Mouse (Mus musculus) midbrain, embryonic 10.5 days (tissue): ENCODE data around the gene Slc16a5. TPM values are rescaled to one million over a fixed set of nuclear protein-coding genes. Genes with fewer than 3 reads are reported as not detected.
"Not testable (repeated sequence)": the region's sequence is repeated elsewhere in the genome, so short reads cannot be mapped to it uniquely, and the experiment has no call there.

Experiments
- DNase-seq: peaks from one replicate; pipeline ENCODE4 v3.0.0-alpha.2; 2017; ENCODE audit warnings: low spot score
- H3K27ac ChIP-seq: fragments of 300-500 bp; sonication (generic); replicated peaks from 2 replicates; pipeline ENCODE4 v1.5.1; 2016; ENCODE audit warnings: mild to moderate bottlenecking
- H3K27me3 ChIP-seq: fragments of 300-500 bp; sonication (generic); 2 replicates; pipeline ENCODE4 v1.6.1; 2016; ENCODE audit warnings: low read depth, mild to moderate bottlenecking; ENCODE audit not compliant: poor library complexity, severe bottlenecking
- H3K36me3 ChIP-seq: fragments of 300-500 bp; sonication (generic); 2 replicates; pipeline ENCODE4 v1.6.1; 2016; ENCODE audit warnings: mild to moderate bottlenecking, moderate library complexity
- H3K4me1 ChIP-seq: fragments of 300-500 bp; sonication (generic); 2 replicates; pipeline ENCODE4 v1.6.1; 2016
- H3K4me3 ChIP-seq: fragments of 300-500 bp; sonication (generic); 2 replicates; pipeline ENCODE4 v1.5.1; 2016; ENCODE audit warnings: mild to moderate bottlenecking, moderate library complexity
- H3K9me3 ChIP-seq: fragments of 300-500 bp; sonication (generic); replicated peaks from 2 replicates; pipeline ENCODE4 v1.6.1; 2016; ENCODE audit warnings: mild to moderate bottlenecking
- WGBS: fragments of 180-500 bp; shearing (Covaris S2); methylation state at CpG from one replicate; pipeline ENCODE4 v1.1.7; 2016; 5-methylcytosine and 5-hydroxymethylcytosine counted together
- polyA plus RNA-seq: library from polyadenylated mRNA; unstranded; fragments of >200 nt; fragmentation: Nextera tagmentation; extraction: Ambion mirVana; gene quantifications from 2 replicates; pipeline ENCODE4 v1.2.1, GENCODE M21; 2016

Gene Slc16a5
- polyA plus RNA-seq, 1 experiment from 2014 or later = 0.11 TPM

- peaks cover 27% of the 10 kb centered on the region for H3K4me1 ChIP-seq
- H3K4me3 ChIP-seq = no peak overlapping the region
- DNase-seq = no peak
- no peaks in the 10 kb centered on the region for H3K36me3 ChIP-seq
- WGBS = 86% methylated on average over 7 of the region's 7 CpGs
- H3K9me3 ChIP-seq = no peaks in the 10 kb centered on the region
- H3K27me3 ChIP-seq = no peaks in the 10 kb centered on the region
- no peak overlapping the region for H3K27ac ChIP-seq
These were observed 9.9 kb upstream of the Slc16a5 start for GRCm38 (mm10) chr11:115452281-115452860.

GRCm38 (mm10) chr11:115453306-115453705, 9.0 kb upstream of the Slc16a5 start:
- no peak for DNase-seq
- H3K27me3 ChIP-seq = no peaks in the 10 kb centered on the region
- WGBS = 73% methylated on average over 4 of the region's 4 CpGs
- H3K27ac ChIP-seq = no peak overlapping the region
- H3K4me3 ChIP-seq = no peak overlapping the region
- H3K4me1 ChIP-seq = peaks cover 27% of the 10 kb centered on the region
- no peaks in the 10 kb centered on the region for H3K9me3 ChIP-seq
- no peaks in the 10 kb centered on the region for H3K36me3 ChIP-seq

- whole genome bisulfite sequencing = 86% methylated on average over 6 of the region's 6 CpGs
- not testable (repeated sequence) for H3K36me3 ChIP-seq, DNase-seq, H3K27me3 ChIP-seq, H3K4me3 ChIP-seq, H3K9me3 ChIP-seq, H3K27ac ChIP-seq
- peaks cover 12% of the 10 kb centered on the region for H3K4me1 ChIP-seq
These were observed 7.5 kb upstream of the Slc16a5 start for GRCm38 (mm10) chr11:115454822-115455221.

GRCm38 (mm10) chr11:115455619-115456018, 6.7 kb upstream of the Slc16a5 start:
- Histone ChIP-seq H3K4me1 (peaks cover 12% of the 10 kb centered on the region), H3K9me3 (no peaks in the 10 kb centered on the region), H3K27me3 (no peaks in the 10 kb centered on the region), H3K4me3 (no peak overlapping the region), H3K36me3 (no peaks in the 10 kb centered on the region), H3K27ac (no peak overlapping the region)
- no peak for DNase-seq
- 87% methylated on average over 15 of the region's 15 CpGs for WGBS

- DNase-seq = no peak
- Histone ChIP-seq H3K27me3 (no peaks in the 10 kb centered on the region), H3K36me3 (no peaks in the 10 kb centered on the region), H3K27ac (no peak overlapping the region), H3K4me1 (peaks cover 15% of the 10 kb centered on the region), H3K9me3 (no peaks in the 10 kb centered on the region), H3K4me3 (no peak overlapping the region)
- WGBS = 94% methylated on average over 5 of the region's 5 CpGs
These were observed 6.1 kb upstream of the Slc16a5 start for GRCm38 (mm10) chr11:115456182-115456581.

- no peak overlapping the region for H3K27ac ChIP-seq
- no peak for DNase-seq
- 50% methylated on average over 6 of the region's 6 CpGs for WGBS
- 0 out of 2 replicates have a peak, but pooled peaks cover 4% of the 10 kb centered on the region for H3K27me3 ChIP-seq
- peaks cover 15% of the 10 kb centered on the region for H3K4me1 ChIP-seq
- H3K4me3 ChIP-seq = no peak overlapping the region
- no peaks in the 10 kb centered on the region for H3K36me3 ChIP-seq
- no peaks in the 10 kb centered on the region for H3K9me3 ChIP-seq
These were observed 4.9 kb upstream of the Slc16a5 start for GRCm38 (mm10) chr11:115457405-115457804.

- peaks cover 15% of the 10 kb centered on the region for H3K4me1 ChIP-seq
- no peak for DNase-seq
- H3K36me3 ChIP-seq = no peaks in the 10 kb centered on the region
- 0 out of 2 replicates have a peak, but pooled peaks cover 10% of the 10 kb centered on the region for H3K27me3 ChIP-seq
- H3K27ac ChIP-seq = no peak overlapping the region
- H3K4me3 ChIP-seq = no peak overlapping the region
- WGBS = 16% methylated on average over 8 of the region's 8 CpGs
- no peaks in the 10 kb centered on the region for H3K9me3 ChIP-seq
These were observed 1.3 kb upstream of the Slc16a5 start for GRCm38 (mm10) chr11:115460976-115461375.

- Histone ChIP-seq H3K4me3 (no peak overlapping the region), H3K36me3 (no peaks in the 10 kb centered on the region), H3K4me1 (peaks cover 18% of the 10 kb centered on the region), H3K27me3 (0 out of 2 replicates have a peak, but pooled peaks cover 10% of the 10 kb centered on the region), H3K9me3 (no peaks in the 10 kb centered on the region), H3K27ac (no peak overlapping the region; the same call in 1 of the 2 replicates)
- 78% methylated on average over 5 of the region's 5 CpGs for WGBS
- DNase-seq = no peak
These were observed 430 bp upstream of the Slc16a5 start for GRCm38 (mm10) chr11:115461846-115462242.

GRCm38 (mm10) chr11:115463397-115463796, 1.1 kb downstream of the Slc16a5 start:
- 83% methylated on average over 11 of the region's 11 CpGs for WGBS
- H3K27ac ChIP-seq = no peak overlapping the region

GRCm38 (mm10) chr11:115464851-115465250, 2.6 kb downstream of the Slc16a5 start:
- Histone ChIP-seq H3K27me3 (0 out of 2 replicates have a peak, but pooled peaks cover 10% of the 10 kb centered on the region), H3K9me3 (no peaks in the 10 kb centered on the region), H3K27ac (no peak overlapping the region), H3K36me3 (no peaks in the 10 kb centered on the region), H3K4me1 (peaks cover 16% of the 10 kb centered on the region), H3K4me3 (no peak overlapping the region)
- WGBS = 89% methylated on average over 8 of the region's 8 CpGs
- DNase-seq = no peak

More at GRCm38 (mm10) chr11:115463397-115463796, 1.1 kb downstream of the Slc16a5 start:
- H3K9me3 ChIP-seq = no peaks in the 10 kb centered on the region
- 0 out of 2 replicates have a peak, but pooled peaks cover 10% of the 10 kb centered on the region for H3K27me3 ChIP-seq
- peaks cover 16% of the 10 kb centered on the region for H3K4me1 ChIP-seq
- no peak overlapping the region for H3K4me3 ChIP-seq
- no peak for DNase-seq
- H3K36me3 ChIP-seq = no peaks in the 10 kb centered on the region

GRCm38 (mm10) chr11:115467217-115467618, 4.9 kb downstream of the Slc16a5 start:
- Histone ChIP-seq H3K4me3 (no peak overlapping the region), H3K4me1 (peaks cover 14% of the 10 kb centered on the region), H3K9me3 (no peaks in the 10 kb centered on the region), H3K27me3 (0 out of 2 replicates have a peak, but pooled peaks cover 6% of the 10 kb centered on the region), H3K27ac (peak overlapping the region; percentile 2; the same call in 1 of the 2 replicates), H3K36me3 (no peaks in the 10 kb centered on the region)
- no peak for DNase-seq
- 56% methylated on average over 4 of the region's 4 CpGs for WGBS

- DNase-seq = no peak
- peaks cover 44% of the 10 kb centered on the region for H3K4me1 ChIP-seq
- H3K9me3 ChIP-seq = no peaks in the 10 kb centered on the region
- no peak overlapping the region for H3K4me3 ChIP-seq
- no peaks in the 10 kb centered on the region for H3K27me3 ChIP-seq
- no peak overlapping the region for H3K27ac ChIP-seq
- no peaks in the 10 kb centered on the region for H3K36me3 ChIP-seq
- 86% methylated on average over 7 of the region's 7 CpGs for WGBS
These were observed 9.9 kb downstream of the Slc16a5 start for GRCm38 (mm10) chr11:115472183-115472582.

GRCm38 (mm10) chr11:115473626-115474275, 11.5 kb downstream of the Slc16a5 start:
- Histone ChIP-seq H3K4me3 (peak overlapping the region; percentile 21; the same call in 1 of the 2 replicates), H3K4me1 (peaks cover 40% of the 10 kb centered on the region), H3K27me3 (no peaks in the 10 kb centered on the region), H3K9me3 (no peaks in the 10 kb centered on the region), H3K36me3 (no peaks in the 10 kb centered on the region), H3K27ac (peak overlapping the region; percentile 77)
- WGBS = 28% methylated on average over 15 of the region's 15 CpGs
- DNase-seq = peak; percentile 91
